Mouse (Mus musculus) intestine, embryonic 14.5 days (tissue): Measurements from ENCODE around the gene Kdm2a. TPM values are rescaled to one million over a fixed set of nuclear protein-coding genes. Genes with fewer than 3 reads are reported as not detected.

Experiments
- ATAC-seq: fragments of 200-750 bp; cut with Nextera tagmentation; replicated peaks from 2 replicates; pipeline ENCODE4 v1.8.0; 2017; ENCODE audit warnings: low read depth, moderate number of reproducible peaks, moderate TSS enrichment, moderate library complexity; ENCODE audit not compliant: low FRiP score, low TSS enrichment
- DNase-seq: peaks from one replicate; pipeline ENCODE4 v3.0.0-alpha.2; 2018; ENCODE audit warnings: low spot score
- H3K27ac ChIP-seq: fragments of 300-500 bp; sonication (generic); 2 replicates; pipeline ENCODE4 v1.5.1; 2014; ENCODE audit warnings: low read depth, mild to moderate bottlenecking, control low read depth
- H3K27me3 ChIP-seq: fragments of 300-500 bp; sonication (generic); replicated peaks from 2 replicates; pipeline ENCODE4 v1.6.1; 2014; ENCODE audit warnings: low read length, control low read depth; ENCODE audit not compliant: control insufficient read depth, insufficient read depth
- H3K36me3 ChIP-seq: fragments of 300-500 bp; sonication (generic); 2 replicates; pipeline ENCODE4 v1.6.1; 2014; ENCODE audit warnings: low read length, control low read depth; ENCODE audit not compliant: control insufficient read depth, insufficient read depth
- H3K4me1 ChIP-seq: fragments of 300-500 bp; sonication (generic); replicated peaks from 2 replicates; pipeline ENCODE4 v1.6.1; 2014; ENCODE audit warnings: low read length, control low read depth, mixed read lengths; ENCODE audit not compliant: control insufficient read depth, insufficient read depth
- H3K4me2 ChIP-seq: fragments of 300-500 bp; sonication (generic); 2 replicates; pipeline ENCODE4 v1.6.1; 2014; ENCODE audit warnings: low read length
- H3K4me3 ChIP-seq: fragments of 300-500 bp; sonication (generic); 2 replicates; pipeline ENCODE4 v1.5.1; 2014; ENCODE audit warnings: low read depth, low read length, control low read depth, mixed read lengths
- H3K9ac ChIP-seq: fragments of 300-500 bp; sonication (generic); 2 replicates; pipeline ENCODE4 v1.6.1; 2014; ENCODE audit warnings: mild to moderate bottlenecking, low read length
- H3K9me3 ChIP-seq: fragments of 300-500 bp; sonication (generic); 2 replicates; pipeline ENCODE4 v1.6.1; 2016; ENCODE audit warnings: low read length, control low read depth; ENCODE audit not compliant: control insufficient read depth
- WGBS: fragments of 180-500 bp; shearing (Covaris S2); extraction: QIAGEN DNeasy Blood & Tissue Kit; methylation state at CpG from one replicate; pipeline ENCODE4 v1.1.7; 2014; 5-methylcytosine and 5-hydroxymethylcytosine counted together
- polyA plus RNA-seq: library from polyadenylated mRNA; unstranded; fragments of >200 nt; fragmentation: Nextera tagmentation; extraction: Ambion mirVana; gene quantifications from 2 replicates; pipeline ENCODE4 v1.2.1, GENCODE M21; 2014

The Kdm2a gene
- polyA plus RNA-seq: 51.7 and 56.7 TPM in 2 replicates

DNA sequence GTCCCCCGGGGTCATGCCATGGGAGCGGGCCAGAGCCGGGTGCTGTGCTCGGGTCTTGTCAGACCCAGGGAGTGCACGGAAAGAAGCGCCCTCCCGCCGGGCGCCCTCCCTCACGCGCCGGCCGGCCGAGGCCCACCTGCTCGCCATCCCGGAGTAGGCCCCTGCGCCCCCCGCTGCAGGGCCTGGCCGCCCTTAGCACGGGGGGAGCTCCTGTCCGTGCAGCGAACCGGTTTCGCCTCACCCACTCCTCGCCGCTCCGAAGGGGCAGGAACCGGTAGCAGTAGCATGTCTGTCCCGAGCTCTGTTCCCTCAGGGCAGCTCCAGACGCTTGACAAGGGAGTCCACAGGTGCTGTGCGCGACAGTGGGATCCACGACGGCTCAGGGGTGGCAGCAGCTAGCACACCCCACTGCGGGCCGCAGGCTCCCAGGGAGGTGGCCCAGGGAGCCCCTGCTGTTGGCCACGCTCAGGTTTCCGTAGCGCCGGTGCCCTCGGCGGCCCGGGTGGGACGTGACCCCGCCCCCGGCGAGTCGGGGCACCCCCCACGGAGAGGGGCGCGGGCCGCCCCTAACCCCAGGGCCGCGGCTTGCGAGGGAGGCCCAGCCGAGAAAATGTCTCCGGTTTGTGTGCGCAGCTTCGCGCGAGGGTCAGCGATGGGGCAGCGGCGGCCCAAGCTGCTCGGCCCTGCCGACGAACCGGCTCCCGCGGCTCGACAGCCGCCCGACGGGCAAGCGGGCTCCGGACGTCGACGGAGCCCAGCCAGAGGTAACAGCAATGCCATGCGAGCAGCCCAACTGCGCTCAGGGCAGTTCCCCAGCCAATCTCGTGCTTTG lies at the start of gene Kdm2a:
Gene Kdm2a, minus strand, starts transcription at position 488 of the 832 bp plus-strand sequence.
- Histone ChIP-seq H3K9me3 (no peaks in the 10 kb centered on the region), H3K27ac (peak within 1 kb of the TSS; percentile 22), H3K27me3 (no peaks in the 10 kb centered on the region), H3K4me2 (peak within 1 kb of the TSS; percentile 89), H3K9ac (peak within 1 kb of the TSS; percentile 78), H3K36me3 (peaks cover 8% of the 10 kb centered on the region; the same call in 1 of the 2 replicates), H3K4me1 (peaks cover 6% of the 10 kb centered on the region), H3K4me3 (peak within 1 kb of the TSS; percentile 78)
- WGBS: 2% methylated on average over 81 of the region's 82 CpGs
- DNase-seq (peak; percentile 88), ATAC-seq (peak; percentile 71)

DNA sequence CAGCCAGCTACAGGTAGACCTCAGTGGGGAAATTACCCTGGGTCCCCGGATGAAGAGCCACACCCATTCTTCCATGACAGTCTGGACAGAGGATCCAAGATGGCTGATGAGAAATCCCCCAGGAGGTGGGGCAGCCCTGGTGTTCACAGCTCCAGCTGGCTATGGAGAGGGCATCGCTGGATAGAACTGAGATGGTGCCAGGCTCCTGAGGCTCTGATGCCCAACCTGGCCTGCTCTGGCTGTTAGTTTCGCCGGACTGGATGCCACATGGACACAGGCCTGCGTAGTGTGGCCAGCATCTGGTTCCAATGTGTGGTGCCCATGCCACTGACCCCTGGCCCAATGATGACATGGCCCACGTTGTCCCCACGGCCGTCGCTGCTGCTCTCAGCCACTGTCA lies 49.4 kb upstream of the Kdm2a start:
- H3K27ac ChIP-seq: no peak overlapping the region
- no peaks in the 10 kb centered on the region for H3K27me3 ChIP-seq
- no peak for ATAC-seq
- H3K4me3 ChIP-seq: no peak overlapping the region
- H3K9me3 ChIP-seq: no peaks in the 10 kb centered on the region
- H3K4me2 ChIP-seq: no peak overlapping the region
- H3K4me1 ChIP-seq: no peaks in the 10 kb centered on the region
- no peaks in the 10 kb centered on the region for H3K36me3 ChIP-seq
- DNase-seq: no peak
- 91% methylated on average over 9 of the region's 9 CpGs for WGBS
- no peak overlapping the region for H3K9ac ChIP-seq

- Histone ChIP-seq H3K36me3 (no peaks in the 10 kb centered on the region), H3K4me2 (no peak overlapping the region), H3K4me3 (no peak overlapping the region), H3K9me3 (no peaks in the 10 kb centered on the region), H3K9ac (no peak overlapping the region), H3K4me1 (peaks cover 5% of the 10 kb centered on the region), H3K27me3 (no peaks in the 10 kb centered on the region), H3K27ac (no peak overlapping the region)
- 90% methylated on average over 8 of the region's 8 CpGs for WGBS
- DNase-seq: no peak
- no peak for ATAC-seq
Measured at GRCm38 (mm10) chr19:4446661-4447420, 48.8 kb upstream of the Kdm2a start.

GRCm38 (mm10) chr19:4442408-4442807 lies 44.3 kb upstream of the Kdm2a start:
- Histone ChIP-seq H3K4me2 (no peak overlapping the region), H3K9ac (no peak overlapping the region), H3K27ac (no peak overlapping the region), H3K4me3 (no peak overlapping the region), H3K27me3 (no peaks in the 10 kb centered on the region), H3K4me1 (peaks cover 21% of the 10 kb centered on the region), H3K36me3 (no peaks in the 10 kb centered on the region), H3K9me3 (no peaks in the 10 kb centered on the region)
- DNase-seq (peak; percentile 92), ATAC-seq (no peak)
- WGBS: 9% methylated on average over 3 of the region's 3 CpGs

GRCm38 (mm10) chr19:4441621-4442161 lies 43.6 kb upstream of the Kdm2a start:
- DNase-seq (no peak), ATAC-seq (no peak)
- H3K27ac ChIP-seq: no peak overlapping the region
- H3K9me3 ChIP-seq: no peaks in the 10 kb centered on the region
- 32% methylated on average over 10 of the region's 10 CpGs for WGBS
- peaks cover 21% of the 10 kb centered on the region for H3K4me1 ChIP-seq
- H3K4me3 ChIP-seq: no peak overlapping the region
- H3K36me3 ChIP-seq: no peaks in the 10 kb centered on the region
- no peak overlapping the region for H3K4me2 ChIP-seq
- no peak overlapping the region for H3K9ac ChIP-seq
- no peaks in the 10 kb centered on the region for H3K27me3 ChIP-seq

- H3K9me3 ChIP-seq: no peaks in the 10 kb centered on the region
- no peak overlapping the region for H3K4me3 ChIP-seq
- DNase-seq: peak; percentile 74
- no peak overlapping the region for H3K27ac ChIP-seq
- 29% methylated on average over 6 of the region's 6 CpGs for WGBS
- H3K4me2 ChIP-seq: no peak overlapping the region
- ATAC-seq: no peak
- H3K9ac ChIP-seq: no peak overlapping the region
- no peaks in the 10 kb centered on the region for H3K27me3 ChIP-seq
- H3K36me3 ChIP-seq: no peaks in the 10 kb centered on the region
- H3K4me1 ChIP-seq: peaks cover 21% of the 10 kb centered on the region
Measured at GRCm38 (mm10) chr19:4441090-4441591, 43.1 kb upstream of the Kdm2a start.

DNA sequence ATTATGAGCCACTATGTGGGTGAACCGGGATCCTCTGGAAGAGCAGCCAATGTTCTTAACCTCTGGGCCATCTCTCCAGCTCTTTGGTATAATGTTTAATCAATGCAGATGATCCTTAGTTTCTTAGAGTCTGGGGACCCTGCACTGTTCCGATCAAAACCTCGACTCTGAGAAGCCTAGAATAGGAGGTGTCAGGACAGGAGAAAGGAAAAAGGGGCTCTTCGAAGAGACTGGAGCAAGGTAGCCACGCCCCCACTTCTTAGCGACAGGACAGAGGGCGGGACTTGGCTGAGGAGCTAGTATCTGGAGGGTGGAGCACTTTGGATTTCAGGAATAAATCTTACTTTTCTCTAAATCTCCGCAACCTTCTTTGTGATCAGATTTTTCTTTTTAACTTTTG lies 42.1 kb upstream of the Kdm2a start:
- no peak overlapping the region for H3K27ac ChIP-seq

GRCm38 (mm10) chr19:4439161-4439801 lies 41.2 kb upstream of the Kdm2a start, which contains the start of gene Rhod:
Gene Rhod (minus strand): TSS chr19:4439432.
- peak; percentile 66 for ATAC-seq
- H3K4me2 ChIP-seq: peak within 1 kb of the TSS; percentile 86
- under 1% methylated on average over 50 of the region's 51 CpGs for WGBS
- H3K27me3 ChIP-seq: no peaks in the 10 kb centered on the region
- no peaks in the 10 kb centered on the region for H3K36me3 ChIP-seq
- 0 out of 2 replicates have a peak within 1 kb of the TSS, but pooled peaks have one; percentile 22 for H3K27ac ChIP-seq
- peak within 1 kb of the TSS; percentile 75 for H3K4me3 ChIP-seq
- DNase-seq: peak; percentile 78
- peaks cover 3% of the 10 kb centered on the region; the same call in 1 of the 2 replicates for H3K9me3 ChIP-seq
- H3K4me1 ChIP-seq: peaks cover 21% of the 10 kb centered on the region
- peak within 1 kb of the TSS; percentile 62 for H3K9ac ChIP-seq

More for the DNA sequence above, 42.1 kb upstream of the Kdm2a start:
- Histone ChIP-seq H3K4me2 (peak overlapping the region; percentile 86), H3K4me1 (peaks cover 21% of the 10 kb centered on the region), H3K36me3 (no peaks in the 10 kb centered on the region), H3K9me3 (peaks cover 3% of the 10 kb centered on the region; the same call in 1 of the 2 replicates), H3K27me3 (no peaks in the 10 kb centered on the region), H3K9ac (no peak overlapping the region), H3K4me3 (peak overlapping the region; percentile 75)
- ATAC-seq: no peak
- 9% methylated on average over 8 of the region's 8 CpGs for WGBS
- peak; percentile 59 for DNase-seq
